In genomic region chr16:57167514-57167912, GRCm38 (mm10) we compare ENCODE assay signal across 8 mouse cellular contexts. TPM values are rescaled to one million over a fixed set of nuclear protein-coding genes. Genes with fewer than 3 reads are reported as not detected.
DNase-seq lines count a peak whose midpoint lies in the region; ATAC-seq lines count a peak whose summit lies in the region.

No protein-coding gene starts in this region.

- no peaks in the 10 kb centered on the region for H3K27me3 ChIP-seq in heart, embryonic 16.5 days (ENCODE audit: control insufficient read depth, insufficient read depth, low read length)
- H3K27me3 ChIP-seq in hindbrain, embryonic 14.5 days (ENCODE audit: control insufficient read depth, insufficient read depth, low read length): no peaks in the 10 kb centered on the region
- H3K27me3 ChIP-seq in midbrain, embryonic 11.5 days (ENCODE audit: control insufficient read depth, insufficient read depth, low read length): no peaks in the 10 kb centered on the region

- whole genome bisulfite sequencing in heart, embryonic 16.5 days: 23% methylated on average over 5 of the region's 5 CpGs
- WGBS in hindbrain, embryonic 14.5 days: 30% methylated on average over 5 of the region's 5 CpGs
- WGBS in midbrain, embryonic 11.5 days: 33% methylated on average over 5 of the region's 5 CpGs

- H3K9ac ChIP-seq in heart, embryonic 16.5 days (ENCODE audit: low read length): peak overlapping the region; percentile 89
- H3K9ac ChIP-seq in hindbrain, embryonic 14.5 days: peak overlapping the region; percentile 79
- H3K9ac ChIP-seq in midbrain, embryonic 11.5 days (ENCODE audit: low read length): peak overlapping the region; percentile 86

- H3K4me1 ChIP-seq in heart, embryonic 16.5 days (ENCODE audit: control insufficient read depth, insufficient read depth, low read length): peaks cover 3% of the 10 kb centered on the region
- H3K4me1 ChIP-seq in hindbrain, embryonic 14.5 days (replicated peaks; ENCODE audit: control insufficient read depth, insufficient read depth, low read length): no peaks in the 10 kb centered on the region
- H3K4me1 ChIP-seq in midbrain, embryonic 11.5 days (ENCODE audit: control insufficient read depth, insufficient read depth, low read length): peaks cover 12% of the 10 kb centered on the region

- no peak for DNase-seq in heart, adult 11 months
- no peak for DNase-seq in hindbrain, embryonic 14.5 days (ENCODE audit: low spot score)
- no peak for DNase-seq in midbrain, embryonic 11.5 days (ENCODE audit: low spot score, missing footprints)
- DNase-seq in thymus, postnatal 36 days: no peak
- DNase-seq in frontal cortex, adult 2 months (ENCODE audit: extremely low spot score in 1 of 2, low spot score in 1 of 2): no peak
- no peak for DNase-seq in left cerebral cortex, adult 9 months (ENCODE audit: low spot score in 2 of 2)

- peaks cover 22% of the 10 kb centered on the region for H3K36me3 ChIP-seq in heart, embryonic 16.5 days (ENCODE audit: control insufficient read depth, insufficient read depth)
- H3K36me3 ChIP-seq in hindbrain, embryonic 14.5 days (replicated peaks; ENCODE audit: control insufficient read depth, insufficient read depth): peaks cover 30% of the 10 kb centered on the region
- H3K36me3 ChIP-seq in midbrain, embryonic 11.5 days (ENCODE audit: control insufficient read depth, insufficient read depth, low read length): 0 out of 2 replicates have a peak, but pooled peaks cover 2% of the 10 kb centered on the region

- H3K4me2 ChIP-seq in heart, embryonic 16.5 days (ENCODE audit: low read depth, low read length): peak overlapping the region; percentile 86
- peak overlapping the region; percentile 79 for H3K4me2 ChIP-seq in hindbrain, embryonic 14.5 days (replicated peaks)
- peak overlapping the region; percentile 82 for H3K4me2 ChIP-seq in midbrain, embryonic 11.5 days

- no peaks in the 10 kb centered on the region for H3K9me3 ChIP-seq in heart, embryonic 16.5 days (replicated peaks; ENCODE audit: control insufficient read depth, low read length)
- no peaks in the 10 kb centered on the region for H3K9me3 ChIP-seq in hindbrain, embryonic 14.5 days (ENCODE audit: control insufficient read depth, low read length)
- no peaks in the 10 kb centered on the region for H3K9me3 ChIP-seq in midbrain, embryonic 11.5 days (ENCODE audit: control insufficient read depth, low read length)

- peak overlapping the region; percentile 92 for H3K27ac ChIP-seq in heart, embryonic 16.5 days (ENCODE audit: low read length)
- H3K27ac ChIP-seq in hindbrain, embryonic 14.5 days: no peak overlapping the region; the same call in 1 of the 2 replicates
- H3K27ac ChIP-seq in midbrain, embryonic 11.5 days (ENCODE audit: low read depth, low read length): no peak overlapping the region

- peak; percentile 0; the same call in 1 of the 2 replicates for ATAC-seq in heart, embryonic 16.5 days (replicated peaks; ENCODE audit: extremely low read depth, insufficient read depth, low FRiP score)
- ATAC-seq in common myeloid progenitor, adult 5-6 weeks (replicated peaks; ENCODE audit: low read depth, poor library complexity, severe bottlenecking): peak; percentile 11
- no peak; the same call in 1 of the 2 replicates for ATAC-seq in hindbrain, embryonic 14.5 days (ENCODE audit: low FRiP score)
- ATAC-seq in midbrain, embryonic 11.5 days (ENCODE audit: low FRiP score): peak; percentile 47

- peak overlapping the region; percentile 81 for H3K4me3 ChIP-seq in heart, embryonic 16.5 days (ENCODE audit: low read length)
- peak overlapping the region; percentile 78 for H3K4me3 ChIP-seq in hindbrain, embryonic 14.5 days (replicated peaks; ENCODE audit: low read length)
- H3K4me3 ChIP-seq in midbrain, embryonic 11.5 days (ENCODE audit: low read depth, low read length): peak overlapping the region; percentile 73

RNA-seq across cellular contexts. Expression of gene Nit2, which starts 0.4 kb away (rescaled TPM):
- polyA plus RNA-seq in heart, embryonic 16.5 days (2015; fragmentation: Nextera tagmentation; extraction: Ambion mirVana): 46.4 and 47.9 TPM in 2 replicates
- 33.5 and 37.7 TPM in 2 replicates for total RNA-seq in common myeloid progenitor, adult 5-6 weeks (2017)
- polyA plus RNA-seq in hindbrain, embryonic 14.5 days (2014; fragmentation: Nextera tagmentation; extraction: Ambion mirVana): 49.1 and 50.3 TPM in 2 replicates
- 43.9 and 49.9 TPM in 2 replicates for polyA plus RNA-seq in midbrain, embryonic 11.5 days (2014; fragmentation: Nextera tagmentation; extraction: Ambion mirVana)
- 14.1 and 15.3 TPM in 2 replicates for polyA plus RNA-seq in frontal cortex, adult 2 months (2012; rRNA removed)

RNA-seq across cellular contexts. Expression of gene Tomm70a, which starts 46.0 kb away (rescaled TPM):
- polyA plus RNA-seq in heart, embryonic 16.5 days (2015; fragmentation: Nextera tagmentation; extraction: Ambion mirVana): 38.1 and 39.0 TPM in 2 replicates
- 77.1 and 83.1 TPM in 2 replicates for total RNA-seq in common myeloid progenitor, adult 5-6 weeks (2017)
- 87.9 and 100 TPM in 2 replicates for polyA plus RNA-seq in hindbrain, embryonic 14.5 days (2014; fragmentation: Nextera tagmentation; extraction: Ambion mirVana)
- polyA plus RNA-seq in midbrain, embryonic 11.5 days (2014; fragmentation: Nextera tagmentation; extraction: Ambion mirVana): 67.9 and 74.1 TPM in 2 replicates
- polyA plus RNA-seq in frontal cortex, adult 2 months (2012; rRNA removed): 53.1 and 59.1 TPM in 2 replicates
